Mouse (Mus musculus) testis, postnatal 14 days (tissue): Measurements from ENCODE around the gene Ggta1.
"Not testable (repeated sequence)": the region's sequence is repeated elsewhere in the genome, so short reads cannot be mapped to it uniquely, and the experiment has no call there.

Experiments
- DNase-seq: peaks from one replicate; pipeline ENCODE4 v3.0.0; 2021; ENCODE audit warnings: low spot score

Ggta1 gene

GRCm38 (mm10) chr2:35460378-35460880 lies 2.6 kb downstream of the Ggta1 start:
- DNase-seq: no peak

- no peak for DNase-seq
These were observed 3.7 kb downstream of the Ggta1 start for GRCm38 (mm10) chr2:35459316-35459715.

- no peak for DNase-seq
These were observed 4.6 kb downstream of the Ggta1 start for GRCm38 (mm10) chr2:35458421-35458820.

- no peak for DNase-seq
These were observed 9.3 kb downstream of the Ggta1 start for GRCm38 (mm10) chr2:35453736-35454135.

- DNase-seq: not testable (repeated sequence)
These were observed 10.3 kb downstream of the Ggta1 start for GRCm38 (mm10) chr2:35452695-35453094.

GRCm38 (mm10) chr2:35451484-35452050 lies 11.5 kb downstream of the Ggta1 start:
- no peak for DNase-seq

- no peak for DNase-seq
These were observed 12.2 kb downstream of the Ggta1 start for GRCm38 (mm10) chr2:35450856-35451255.

GRCm38 (mm10) chr2:35449687-35450622 lies 13.1 kb downstream of the Ggta1 start:
- no peak for DNase-seq

GRCm38 (mm10) chr2:35448914-35449670 lies 13.9 kb downstream of the Ggta1 start:
- DNase-seq: no peak

GRCm38 (mm10) chr2:35448215-35448913 lies 14.7 kb downstream of the Ggta1 start:
- no peak for DNase-seq

GRCm38 (mm10) chr2:35447453-35447852 lies 15.6 kb downstream of the Ggta1 start:
- DNase-seq: no peak

- no peak for DNase-seq
These were observed 16.2 kb downstream of the Ggta1 start for GRCm38 (mm10) chr2:35446798-35447197.

- no peak for DNase-seq
These were observed 16.7 kb downstream of the Ggta1 start for GRCm38 (mm10) chr2:35446300-35446699.

GRCm38 (mm10) chr2:35445610-35446009 lies 17.4 kb downstream of the Ggta1 start:
- DNase-seq: no peak

GRCm38 (mm10) chr2:35444764-35445262 lies 18.2 kb downstream of the Ggta1 start:
- DNase-seq: no peak

GRCm38 (mm10) chr2:35443981-35444763 lies 18.9 kb downstream of the Ggta1 start:
- no peak for DNase-seq

GRCm38 (mm10) chr2:35443325-35443724 lies 19.7 kb downstream of the Ggta1 start:
- DNase-seq: no peak

GRCm38 (mm10) chr2:35442079-35442478 lies 21.0 kb downstream of the Ggta1 start:
- no peak for DNase-seq

- DNase-seq: no peak
These were observed 21.6 kb downstream of the Ggta1 start for GRCm38 (mm10) chr2:35441419-35441818.

GRCm38 (mm10) chr2:35440480-35440879 lies 22.6 kb downstream of the Ggta1 start:
- DNase-seq: no peak

- no peak for DNase-seq
These were observed 25.2 kb downstream of the Ggta1 start for GRCm38 (mm10) chr2:35437796-35438195.
